Mouse (Mus musculus): ENCODE data around the gene Dnajc3. TPM values are rescaled to one million over a fixed set of nuclear protein-coding genes. Genes with fewer than 3 reads are reported as not detected.
A peak's percentile ranks its signal among the peaks of the same experiment; 100 is the strongest.

Gene Dnajc3
- polyA plus RNA-seq, 1 experiment: 11.0 TPM

- Histone ChIP-seq H3K4me1 (ENCODE audit: control insufficient read depth, insufficient read depth, low read length) (peaks cover 2% of the 10 kb centered on the region), H3K4me3 (replicated peaks; ENCODE audit: control insufficient read depth, low read depth, low read length) (no peak overlapping the region), H3K27ac (ENCODE audit: control insufficient read depth, insufficient read depth, low read depth, low read length, poor library complexity) (no peak overlapping the region)
- TF ChIP-seq POLR2A (IDR thresholded peaks at IDR 0.05; ENCODE audit: borderline replicate concordance, control insufficient read depth, low read depth, low read length): no peak
- no peak for TF ChIP-seq CTCF (IDR thresholded peaks at IDR 0.05; ENCODE audit: control insufficient read depth, insufficient read depth, low read length)
- WGBS: 67% methylated on average over 3 of the region's 3 CpGs
These were observed 1.5 kb upstream of the Dnajc3 start for GRCm38 (mm10) chr14:118936236-118936635.

DNA sequence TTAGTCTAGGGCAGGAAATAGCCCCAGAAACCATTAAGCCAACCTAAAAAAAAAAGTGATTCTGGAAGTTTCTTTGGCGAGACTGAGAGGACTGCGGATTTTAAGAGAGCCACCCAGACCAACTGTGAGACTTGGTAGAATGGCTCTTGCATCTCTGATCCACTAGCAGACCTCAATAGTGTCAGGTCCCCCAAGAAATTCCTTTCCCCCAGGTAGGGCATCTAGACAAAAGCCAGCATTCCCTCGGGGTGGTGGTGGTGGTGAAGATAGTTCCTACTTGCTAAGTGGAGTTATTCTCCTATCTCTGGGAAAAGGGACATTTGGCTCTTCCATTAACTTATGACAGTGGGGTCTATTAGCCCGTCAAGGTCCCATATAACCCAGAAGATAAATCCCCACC is 824 bp upstream of the Dnajc3 start:
- WGBS: 26% methylated on average over 4 of the region's 4 CpGs
- H3K27ac ChIP-seq (ENCODE audit: control insufficient read depth, insufficient read depth, low read depth, low read length, poor library complexity): no peak overlapping the region

DNA sequence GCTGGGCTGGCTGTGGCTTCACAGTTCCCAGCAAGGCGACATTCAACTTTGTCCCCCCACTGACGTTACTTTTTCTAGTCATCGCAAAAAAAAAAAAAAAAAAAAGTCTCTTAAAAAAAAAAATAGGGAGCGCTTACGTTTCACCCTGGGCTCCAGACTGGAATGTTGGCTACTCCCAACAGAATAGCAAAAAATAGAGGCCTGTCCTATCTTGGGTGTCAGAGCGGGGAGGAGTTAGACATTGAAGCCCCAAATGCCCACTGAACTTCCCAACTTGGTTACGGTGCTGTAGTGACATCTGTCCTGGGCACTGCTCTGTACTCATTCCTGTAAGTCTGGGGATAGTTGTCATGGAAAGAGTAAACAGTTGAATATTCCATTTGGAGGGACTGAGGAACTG is 775 bp downstream of the Dnajc3 start:
- peak overlapping the region; percentile 98 for H3K27ac ChIP-seq (ENCODE audit: control insufficient read depth, insufficient read depth, low read depth, low read length, poor library complexity)
- peaks cover 1% of the 10 kb centered on the region; the same call in 1 of the 2 replicates for H3K4me1 ChIP-seq (ENCODE audit: control insufficient read depth, insufficient read depth, low read length)
- WGBS: 2% methylated on average over 7 of the region's 7 CpGs

More for the DNA sequence above, 824 bp upstream of the Dnajc3 start:
- H3K4me3 ChIP-seq (replicated peaks; ENCODE audit: control insufficient read depth, low read depth, low read length): peak overlapping the region; percentile 35
- H3K4me1 ChIP-seq (ENCODE audit: control insufficient read depth, insufficient read depth, low read length): peaks cover 2% of the 10 kb centered on the region
- TF ChIP-seq POLR2A (IDR thresholded peaks at IDR 0.05; ENCODE audit: borderline replicate concordance, control insufficient read depth, low read depth, low read length) (no peak), CTCF (IDR thresholded peaks at IDR 0.05; ENCODE audit: control insufficient read depth, insufficient read depth, low read length) (no peak)

DNA sequence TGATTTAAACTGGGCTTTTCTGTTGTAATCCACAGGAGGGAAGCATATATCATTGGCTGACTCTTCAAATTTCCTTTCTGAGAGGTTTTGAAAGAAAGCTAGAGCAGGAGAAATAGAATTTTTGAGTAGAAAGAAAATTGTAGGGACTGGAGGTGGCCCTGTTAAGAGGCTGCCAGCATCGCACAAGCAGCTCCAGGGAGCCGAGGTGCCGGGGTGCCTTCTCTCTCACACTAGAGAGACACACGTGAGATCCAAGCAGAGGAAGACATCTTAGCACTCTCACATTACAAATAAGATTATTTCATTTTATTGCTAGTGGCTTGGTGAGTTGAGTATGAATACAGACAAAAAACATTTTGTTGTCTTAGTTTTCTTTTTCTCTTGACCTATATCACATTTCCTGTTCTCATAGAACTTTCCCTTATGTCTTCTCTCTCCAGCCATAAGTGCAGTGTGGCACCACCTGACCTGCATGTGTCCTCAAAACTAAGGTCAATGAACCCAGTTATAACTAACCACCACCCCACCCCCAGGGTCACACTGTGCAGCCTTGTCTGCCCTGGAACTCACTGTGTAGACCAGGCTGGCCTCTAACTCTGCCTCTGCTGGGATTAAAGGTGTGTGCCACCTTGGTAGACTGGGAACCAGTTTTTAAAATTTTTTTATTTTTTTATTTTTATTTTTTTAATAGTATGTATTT is 3.2 kb downstream of the Dnajc3 start:
- Histone ChIP-seq H3K27ac (ENCODE audit: control insufficient read depth, insufficient read depth, low read depth, low read length, poor library complexity) (no peak overlapping the region), H3K4me1 (ENCODE audit: control insufficient read depth, insufficient read depth, low read length) (peaks cover 1% of the 10 kb centered on the region; the same call in 1 of the 2 replicates), H3K4me3 (replicated peaks; ENCODE audit: control insufficient read depth, low read depth, low read length) (no peak overlapping the region)
- 69% methylated on average over 4 of the region's 4 CpGs for WGBS
- TF ChIP-seq CTCF (IDR thresholded peaks at IDR 0.05; ENCODE audit: control insufficient read depth, insufficient read depth, low read length): no peak
- no peak for TF ChIP-seq POLR2A (IDR thresholded peaks at IDR 0.05; ENCODE audit: borderline replicate concordance, control insufficient read depth, low read depth, low read length)

More for the DNA sequence above, 775 bp downstream of the Dnajc3 start:
- TF ChIP-seq POLR2A (IDR thresholded peaks at IDR 0.05; ENCODE audit: borderline replicate concordance, control insufficient read depth, low read depth, low read length) (no peak), CTCF (IDR thresholded peaks at IDR 0.05; ENCODE audit: control insufficient read depth, insufficient read depth, low read length) (no peak)
- H3K4me3 ChIP-seq (replicated peaks; ENCODE audit: control insufficient read depth, low read depth, low read length): peak overlapping the region; percentile 87

DNA sequence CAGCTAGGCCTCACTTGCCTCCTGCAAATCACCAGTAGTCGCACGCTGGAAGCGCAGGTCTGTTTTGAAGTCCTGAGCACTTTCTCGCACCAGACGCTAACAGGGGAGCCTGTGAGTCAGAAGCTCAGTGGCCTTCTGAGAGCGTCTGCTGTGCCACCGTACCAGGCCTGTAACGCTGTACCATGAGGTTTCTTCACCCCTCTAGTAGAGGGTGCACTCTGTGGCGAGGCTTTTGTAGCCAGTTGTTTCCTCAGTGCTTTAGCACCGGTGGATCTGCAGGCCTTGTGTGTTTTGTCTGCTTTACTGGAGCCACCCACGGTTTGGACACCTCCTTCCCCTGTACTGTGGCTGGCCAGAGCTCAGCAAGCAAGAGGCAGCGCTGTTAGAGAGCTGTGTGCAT is 4.3 kb downstream of the Dnajc3 start:
- Histone ChIP-seq H3K4me1 (ENCODE audit: control insufficient read depth, insufficient read depth, low read length) (peaks cover 1% of the 10 kb centered on the region; the same call in 1 of the 2 replicates), H3K27ac (ENCODE audit: control insufficient read depth, insufficient read depth, low read depth, low read length, poor library complexity) (no peak overlapping the region), H3K4me3 (replicated peaks; ENCODE audit: control insufficient read depth, low read depth, low read length) (no peak overlapping the region)
- TF ChIP-seq POLR2A (IDR thresholded peaks at IDR 0.05; ENCODE audit: borderline replicate concordance, control insufficient read depth, low read depth, low read length) (no peak), CTCF (IDR thresholded peaks at IDR 0.05; ENCODE audit: control insufficient read depth, insufficient read depth, low read length) (no peak)
- WGBS: 60% methylated on average over 12 of the region's 12 CpGs

GRCm38 (mm10) chr14:118944702-118945101 is 6.9 kb downstream of the Dnajc3 start:
- WGBS: 23% methylated on average over 2 of the region's 2 CpGs
- Histone ChIP-seq H3K4me1 (ENCODE audit: control insufficient read depth, insufficient read depth, low read length) (peaks cover 1% of the 10 kb centered on the region; the same call in 1 of the 2 replicates), H3K4me3 (replicated peaks; ENCODE audit: control insufficient read depth, low read depth, low read length) (no peak overlapping the region), H3K27ac (ENCODE audit: control insufficient read depth, insufficient read depth, low read depth, low read length, poor library complexity) (no peak overlapping the region)
- TF ChIP-seq POLR2A (IDR thresholded peaks at IDR 0.05; ENCODE audit: borderline replicate concordance, control insufficient read depth, low read depth, low read length): no peak
- TF ChIP-seq CTCF (IDR thresholded peaks at IDR 0.05; ENCODE audit: control insufficient read depth, insufficient read depth, low read length): no peak

DNA sequence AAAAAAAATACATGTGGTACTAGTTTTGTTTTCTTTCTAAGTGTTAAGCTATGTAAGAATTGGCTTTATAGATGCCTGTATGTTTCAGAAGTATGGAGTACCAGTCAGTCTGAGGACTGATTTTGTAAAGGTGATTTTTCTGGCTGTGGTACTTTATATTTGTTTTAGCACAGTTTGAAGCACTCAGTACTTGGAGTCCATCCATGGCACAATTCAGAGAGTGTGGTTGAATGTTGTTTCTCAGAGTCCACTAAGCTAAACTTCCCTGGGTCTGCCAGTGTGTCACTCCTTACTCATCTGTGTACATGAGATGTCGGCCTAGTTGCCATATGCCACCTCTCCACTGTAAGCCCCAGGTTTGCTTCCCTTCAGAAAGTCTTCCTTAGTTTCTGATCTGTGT is 11.1 kb downstream of the Dnajc3 start:
- TF ChIP-seq POLR2A (IDR thresholded peaks at IDR 0.05; ENCODE audit: borderline replicate concordance, control insufficient read depth, low read depth, low read length) (no peak), CTCF (IDR thresholded peaks at IDR 0.05; ENCODE audit: control insufficient read depth, insufficient read depth, low read length) (no peak)
- Histone ChIP-seq H3K4me3 (replicated peaks; ENCODE audit: control insufficient read depth, low read depth, low read length) (no peak overlapping the region), H3K27ac (ENCODE audit: control insufficient read depth, insufficient read depth, low read depth, low read length, poor library complexity) (no peak overlapping the region), H3K4me1 (ENCODE audit: control insufficient read depth, insufficient read depth, low read length) (peaks cover 2% of the 10 kb centered on the region)
- WGBS: 71% methylated on average over 1 of the region's 1 CpGs

GRCm38 (mm10) chr14:118951912-118952583 is 14.3 kb downstream of the Dnajc3 start:
- TF ChIP-seq POLR2A (IDR thresholded peaks at IDR 0.05; ENCODE audit: borderline replicate concordance, control insufficient read depth, low read depth, low read length): no peak
- no peak for TF ChIP-seq CTCF (IDR thresholded peaks at IDR 0.05; ENCODE audit: control insufficient read depth, insufficient read depth, low read length)
- H3K4me1 ChIP-seq (ENCODE audit: control insufficient read depth, insufficient read depth, low read length): peaks cover 2% of the 10 kb centered on the region
- WGBS: 86% methylated on average over 9 of the region's 9 CpGs
- H3K27ac ChIP-seq (ENCODE audit: control insufficient read depth, insufficient read depth, low read depth, low read length, poor library complexity): no peak overlapping the region
- no peak overlapping the region for H3K4me3 ChIP-seq (replicated peaks; ENCODE audit: control insufficient read depth, low read depth, low read length)

Data from bone marrow, adult 2 months (tissue).